Mouse (Mus musculus): ENCODE results near the gene Lrrtm3. TPM values are rescaled to one million over a fixed set of nuclear protein-coding genes. Genes with fewer than 3 reads are reported as not detected.

Gene Lrrtm3
- total and polyA plus RNA-seq, 3 experiments = 0.08 to 0.43 (median 0.14) TPM

DNA sequence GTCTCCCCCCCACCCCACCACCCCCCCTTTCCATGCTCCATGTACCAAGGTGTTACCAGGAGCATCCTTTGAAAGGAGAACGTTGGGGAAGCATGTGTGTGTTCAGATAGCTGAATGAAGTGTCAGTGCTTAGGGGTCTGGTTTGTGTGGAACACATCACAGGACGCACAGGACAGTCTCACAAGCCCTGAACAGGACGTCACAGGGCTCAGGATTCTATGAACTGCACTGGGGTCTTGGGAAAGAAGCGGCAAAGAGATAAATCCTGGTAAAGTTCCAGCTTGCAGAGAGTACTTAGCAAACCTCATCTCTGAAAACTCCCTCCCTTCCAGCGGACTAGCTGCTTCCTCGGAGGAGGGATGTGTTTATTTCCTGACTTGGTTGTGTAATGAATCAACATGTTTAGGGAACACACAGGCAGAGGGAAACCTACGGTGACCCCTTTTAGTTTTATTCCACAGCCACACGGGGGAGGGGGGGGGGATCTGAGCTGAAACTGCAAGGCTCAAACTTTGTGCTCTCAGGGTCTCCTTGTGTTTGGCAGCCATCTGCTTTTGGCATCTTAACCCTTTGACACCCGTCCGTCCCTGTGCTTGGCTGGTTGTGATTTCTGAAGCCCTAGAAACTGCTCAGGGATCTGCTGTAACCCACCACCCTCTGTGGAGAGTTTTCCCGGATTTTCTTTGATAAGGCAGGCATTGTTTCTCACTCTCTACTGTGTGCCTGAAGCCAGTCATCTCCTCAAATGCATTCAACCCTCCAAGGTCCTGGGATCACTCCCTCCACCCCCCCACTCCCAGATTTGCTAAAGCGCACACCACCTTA, 3.3 kb downstream of the Lrrtm3 start:
- Histone ChIP-seq H3K79me2 (replicated peaks; ENCODE audit: control insufficient read depth, insufficient read depth, low read length) (no peaks in the 10 kb centered on the region), H3K4me1 (ENCODE audit: control insufficient read depth, insufficient read depth, low read length) (no peaks in the 10 kb centered on the region), H3K27me3 (ENCODE audit: control insufficient read depth, insufficient read depth, low read length) (no peaks in the 10 kb centered on the region; the same call in 1 of the 2 replicates), H3K27ac (no peak overlapping the region), H3K9ac (ENCODE audit: low read depth, low read length) (no peak overlapping the region), H3K36me3 (ENCODE audit: control insufficient read depth, insufficient read depth, low read length) (no peaks in the 10 kb centered on the region), H3K4me3 (no peak overlapping the region)
- intact Hi-C loops (cut with DNase I) = loop anchor here (5.0 kb wide), 1 partner anchor 504 kb away; no protein-coding TSS in a partner anchor
- TF ChIP-seq POLR2A (IDR thresholded peaks at IDR 0.05; ENCODE audit: insufficient read depth, low read depth, low read length) (no peak), EP300 (IDR thresholded peaks at IDR 0.05; ENCODE audit: insufficient read depth, low read depth, low read length) (no peak), CTCF (IDR thresholded peaks at IDR 0.05) (no peak)
- DNase-seq = no peak
- WGBS = 19% methylated on average over 12 of the region's 12 CpGs

DNA sequence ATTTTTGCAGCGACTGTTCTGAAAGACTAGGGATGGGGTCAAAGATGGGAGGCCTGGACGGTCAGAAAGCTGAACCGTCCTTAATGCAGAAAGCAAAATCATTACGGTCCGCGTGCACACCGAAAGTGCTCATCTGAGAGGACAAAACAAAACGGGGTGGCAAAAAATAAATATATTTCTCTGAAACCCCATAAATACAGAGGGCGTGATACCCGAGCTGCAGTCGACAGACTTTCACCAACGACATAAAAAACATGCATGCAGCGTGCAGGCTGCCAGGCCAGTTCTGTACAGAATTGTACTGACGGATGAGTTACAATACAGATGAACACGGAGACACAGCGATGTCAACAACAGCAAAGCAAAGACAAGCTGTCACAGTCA, 3.9 kb downstream of the Lrrtm3 start:
- Histone ChIP-seq H3K27me3 (ENCODE audit: control insufficient read depth, insufficient read depth, low read length) (no peaks in the 10 kb centered on the region; the same call in 1 of the 2 replicates), H3K79me2 (replicated peaks; ENCODE audit: control insufficient read depth, insufficient read depth, low read length) (no peaks in the 10 kb centered on the region), H3K4me3 (no peak overlapping the region), H3K4me1 (ENCODE audit: control insufficient read depth, insufficient read depth, low read length) (no peaks in the 10 kb centered on the region), H3K36me3 (ENCODE audit: control insufficient read depth, insufficient read depth, low read length) (no peaks in the 10 kb centered on the region), H3K9ac (ENCODE audit: low read depth, low read length) (no peak overlapping the region), H3K27ac (no peak overlapping the region)
- 78% methylated on average over 16 of the region's 16 CpGs for WGBS
- TF ChIP-seq EP300 (IDR thresholded peaks at IDR 0.05; ENCODE audit: insufficient read depth, low read depth, low read length) (no peak), CTCF (IDR thresholded peaks at IDR 0.05) (no peak), POLR2A (IDR thresholded peaks at IDR 0.05; ENCODE audit: insufficient read depth, low read depth, low read length) (no peak)
- intact Hi-C loops (cut with DNase I) = loop anchor here (5.0 kb wide), 1 partner anchor 504 kb away; no protein-coding TSS in a partner anchor
- DNase-seq = no peak

DNA sequence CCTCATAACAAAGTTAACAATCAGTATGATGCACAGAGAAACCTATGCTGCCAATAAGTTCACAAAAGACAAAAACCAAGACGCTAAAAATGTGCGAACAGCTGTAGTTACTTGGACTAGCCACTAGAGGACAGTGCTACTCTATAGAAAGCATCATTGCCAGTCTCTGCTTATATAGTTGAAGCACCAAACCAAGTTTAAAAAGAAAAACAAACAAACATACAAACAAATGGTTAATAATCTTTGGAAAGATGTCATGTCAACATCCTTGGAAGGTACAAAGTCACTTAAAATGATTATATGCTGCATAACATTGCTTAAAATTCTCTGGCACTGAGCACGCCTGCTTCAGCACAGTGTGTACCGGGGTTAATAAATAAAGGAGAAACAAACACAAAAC, 5.6 kb downstream of the Lrrtm3 start:
- H3K36me3 ChIP-seq (ENCODE audit: control insufficient read depth, insufficient read depth, low read length) = no peaks in the 10 kb centered on the region
- H3K27ac ChIP-seq = no peak overlapping the region
- intact Hi-C loops (cut with DNase I) = loop anchor here (2.0 kb wide), 1 partner anchor 190 kb away; no protein-coding TSS in a partner anchor
- no peak for DNase-seq
- 46% methylated on average over 4 of the region's 4 CpGs for WGBS
- H3K79me2 ChIP-seq (replicated peaks; ENCODE audit: control insufficient read depth, insufficient read depth, low read length) = no peaks in the 10 kb centered on the region
- no peak for TF ChIP-seq CTCF (IDR thresholded peaks at IDR 0.05)
- no peak for TF ChIP-seq EP300 (IDR thresholded peaks at IDR 0.05; ENCODE audit: insufficient read depth, low read depth, low read length)
- TF ChIP-seq POLR2A (IDR thresholded peaks at IDR 0.05; ENCODE audit: insufficient read depth, low read depth, low read length) = no peak
- H3K27me3 ChIP-seq (ENCODE audit: control insufficient read depth, insufficient read depth, low read length) = no peaks in the 10 kb centered on the region; the same call in 1 of the 2 replicates
- no peaks in the 10 kb centered on the region for H3K4me1 ChIP-seq (ENCODE audit: control insufficient read depth, insufficient read depth, low read length)
- H3K4me3 ChIP-seq = no peak overlapping the region
- no peak overlapping the region for H3K9ac ChIP-seq (ENCODE audit: low read depth, low read length)

DNA sequence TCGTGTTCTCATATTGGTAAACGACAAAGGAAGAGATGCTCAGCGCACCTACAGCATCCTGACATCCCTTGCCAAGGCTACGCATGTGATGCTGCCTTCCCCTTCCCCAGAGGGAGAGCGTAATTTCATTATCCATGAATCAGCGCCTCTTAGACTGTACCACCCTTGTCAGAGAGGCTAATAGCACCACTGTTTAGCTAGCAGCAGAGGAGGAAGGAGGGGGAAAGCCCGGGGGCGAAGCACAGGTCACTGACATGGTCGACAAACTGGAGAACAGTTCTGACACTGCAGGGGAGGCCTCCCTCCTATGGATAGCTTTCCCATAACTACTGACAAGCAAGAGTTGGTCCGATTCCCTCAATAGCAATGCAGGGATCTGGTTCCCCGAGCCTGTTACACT, 6.3 kb downstream of the Lrrtm3 start:
- whole genome bisulfite sequencing = 61% methylated on average over 11 of the region's 11 CpGs

DNA sequence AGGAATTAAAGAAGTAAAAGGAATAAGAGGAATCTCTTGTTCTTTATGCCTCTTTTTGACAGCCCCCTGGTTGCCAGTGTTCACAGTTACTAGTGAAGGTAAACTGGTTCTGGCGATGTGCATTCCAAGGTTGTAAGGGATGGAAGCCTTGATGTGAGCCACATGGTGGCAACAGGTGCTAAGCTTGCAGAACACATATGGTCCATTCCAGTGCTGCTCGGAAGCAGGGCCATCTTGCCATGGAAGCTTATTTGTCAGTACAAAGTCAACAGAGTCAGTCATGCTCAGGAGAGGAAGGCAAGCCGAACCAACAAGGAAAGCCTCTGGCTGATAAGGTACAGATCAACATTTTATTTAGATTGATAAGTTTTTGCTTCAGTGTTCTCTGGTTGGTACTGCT, 7.7 kb downstream of the Lrrtm3 start:
- DNase-seq = no peak
- Histone ChIP-seq H3K9ac (ENCODE audit: low read depth, low read length) (no peak overlapping the region), H3K36me3 (ENCODE audit: control insufficient read depth, insufficient read depth, low read length) (no peaks in the 10 kb centered on the region), H3K27ac (no peak overlapping the region), H3K79me2 (replicated peaks; ENCODE audit: control insufficient read depth, insufficient read depth, low read length) (no peaks in the 10 kb centered on the region), H3K4me1 (ENCODE audit: control insufficient read depth, insufficient read depth, low read length) (no peaks in the 10 kb centered on the region), H3K27me3 (ENCODE audit: control insufficient read depth, insufficient read depth, low read length) (no peaks in the 10 kb centered on the region), H3K4me3 (no peak overlapping the region)
- TF ChIP-seq POLR2A (IDR thresholded peaks at IDR 0.05; ENCODE audit: insufficient read depth, low read depth, low read length) (no peak), EP300 (IDR thresholded peaks at IDR 0.05; ENCODE audit: insufficient read depth, low read depth, low read length) (no peak), CTCF (IDR thresholded peaks at IDR 0.05) (no peak)
- WGBS = 65% methylated on average over 3 of the region's 3 CpGs
- intact Hi-C loops (cut with DNase I) = no loop called here

More for the DNA sequence above, 6.3 kb downstream of the Lrrtm3 start:
- Histone ChIP-seq H3K27ac (no peak overlapping the region), H3K4me1 (ENCODE audit: control insufficient read depth, insufficient read depth, low read length) (no peaks in the 10 kb centered on the region), H3K9ac (ENCODE audit: low read depth, low read length) (no peak overlapping the region), H3K36me3 (ENCODE audit: control insufficient read depth, insufficient read depth, low read length) (no peaks in the 10 kb centered on the region), H3K27me3 (ENCODE audit: control insufficient read depth, insufficient read depth, low read length) (no peaks in the 10 kb centered on the region; the same call in 1 of the 2 replicates), H3K79me2 (replicated peaks; ENCODE audit: control insufficient read depth, insufficient read depth, low read length) (no peaks in the 10 kb centered on the region), H3K4me3 (no peak overlapping the region)
- no peak for TF ChIP-seq EP300 (IDR thresholded peaks at IDR 0.05; ENCODE audit: insufficient read depth, low read depth, low read length)
- TF ChIP-seq POLR2A (IDR thresholded peaks at IDR 0.05; ENCODE audit: insufficient read depth, low read depth, low read length) = no peak
- no peak for TF ChIP-seq CTCF (IDR thresholded peaks at IDR 0.05)
- intact Hi-C loops (cut with DNase I) = loop anchor here (2.0 kb wide), 1 partner anchor 191 kb away; no protein-coding TSS in a partner anchor
- no peak for DNase-seq

Measured in heart, adult 2 months (tissue).